Mouse (Mus musculus) intestine, postnatal 0 days (tissue): ENCODE results near the gene Idh3a. TPM values are rescaled to one million over a fixed set of nuclear protein-coding genes. Genes with fewer than 3 reads are reported as not detected.

ENCODE experiments used
- ATAC-seq: fragments of 200-750 bp; cut with Nextera tagmentation; 2 replicates; pipeline ENCODE4 v1.8.0; 2017; ENCODE audit warnings: mild to moderate bottlenecking, moderate TSS enrichment, moderate library complexity
- H3K27ac ChIP-seq: fragments of 300-500 bp; sonication (generic); 2 replicates; pipeline ENCODE4 v1.5.1; 2014; ENCODE audit warnings: mild to moderate bottlenecking, low read depth, low read length, moderate library complexity
- H3K27me3 ChIP-seq: fragments of 300-500 bp; sonication (generic); replicated peaks from 2 replicates; pipeline ENCODE4 v1.6.1; 2014; ENCODE audit warnings: low read length, mixed read lengths; ENCODE audit not compliant: control insufficient read depth, insufficient read depth
- H3K36me3 ChIP-seq: fragments of 300-500 bp; sonication (generic); 2 replicates; pipeline ENCODE4 v1.6.1; 2014; ENCODE audit warnings: mild to moderate bottlenecking, moderate library complexity; ENCODE audit not compliant: control insufficient read depth, insufficient read depth
- H3K4me1 ChIP-seq: fragments of 300-500 bp; sonication (generic); replicated peaks from 2 replicates; pipeline ENCODE4 v1.6.1; 2014; ENCODE audit warnings: antibody characterized with exemption, low read length, mixed read lengths; ENCODE audit not compliant: control insufficient read depth, insufficient read depth
- H3K4me2 ChIP-seq: fragments of 300-500 bp; sonication (generic); replicated peaks from 2 replicates; pipeline ENCODE4 v1.6.1; 2014; ENCODE audit warnings: low read depth, mild to moderate bottlenecking, moderate library complexity
- H3K4me3 ChIP-seq: fragments of 300-500 bp; sonication (generic); 2 replicates; pipeline ENCODE4 v1.5.1; 2014; ENCODE audit warnings: low read depth, low read length
- H3K9ac ChIP-seq: fragments of 300-500 bp; sonication (generic); 2 replicates; pipeline ENCODE4 v1.6.1; 2014; ENCODE audit warnings: mild to moderate bottlenecking, low read depth, low read length
- H3K9me3 ChIP-seq: fragments of 300-500 bp; sonication (generic); 2 replicates; pipeline ENCODE4 v1.6.1; 2016; ENCODE audit warnings: mixed run types; ENCODE audit not compliant: control insufficient read depth
- CTCF ChIP-seq: sonication (generic); IDR thresholded peaks from 2 replicates; pipeline ENCODE4 v1.5.1; 2016; ENCODE audit warnings: low read depth, mild to moderate bottlenecking, control low read depth, antibody characterized with exemption, moderate library complexity
- WGBS: fragments of 180-500 bp; shearing (Covaris S2); extraction: QIAGEN DNeasy Blood & Tissue Kit; methylation state at CpG from one replicate; pipeline ENCODE4 v1.1.7; 2014; 5-methylcytosine and 5-hydroxymethylcytosine counted together
- polyA plus RNA-seq: library from polyadenylated mRNA; unstranded; fragments of >200 nt; fragmentation: Nextera tagmentation; extraction: Ambion mirVana; gene quantifications from 2 replicates; pipeline ENCODE4 v1.2.1, GENCODE M21; 2015

Gene Idh3a
- polyA plus RNA-seq, 1 experiment from 2014 or later: 137 TPM

DNA sequence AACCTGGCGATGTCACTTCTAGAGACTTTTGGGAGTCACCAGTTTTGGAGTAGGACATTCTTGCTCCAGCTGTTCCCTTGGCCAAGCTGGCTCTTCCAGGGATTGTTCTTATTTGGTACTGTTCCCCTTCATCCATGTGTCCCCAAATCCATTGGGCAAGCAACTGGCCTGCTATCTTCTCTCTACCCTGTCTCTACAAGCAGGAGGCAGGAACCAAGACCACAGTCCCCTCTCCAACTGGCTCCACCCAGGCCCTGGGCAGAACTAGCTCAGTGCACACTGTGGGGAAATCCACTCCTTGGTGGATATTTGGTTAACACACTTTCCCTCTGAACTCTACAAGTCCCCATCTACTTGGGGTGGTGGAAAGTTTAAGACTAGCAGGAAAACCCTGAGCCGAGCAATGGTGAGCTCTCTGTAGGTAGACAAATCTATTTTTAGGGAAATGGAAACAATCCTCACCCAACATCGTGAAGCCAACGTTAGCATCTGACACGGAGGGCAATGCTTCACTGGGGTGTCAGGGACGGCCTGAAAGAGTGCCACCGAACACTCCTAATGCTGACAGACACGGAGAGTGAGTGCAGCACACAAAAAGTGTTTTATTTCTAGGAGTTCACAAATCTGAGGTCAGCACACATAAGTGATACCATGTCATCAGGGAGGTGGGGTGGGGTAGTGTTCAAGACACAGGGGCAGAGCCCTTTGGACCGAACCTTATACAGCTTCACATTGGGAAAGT, 41.8 kb upstream of the Idh3a start:
- no peak for ATAC-seq
- no peak for TF ChIP-seq CTCF
- Histone ChIP-seq H3K4me1 (no peaks in the 10 kb centered on the region), H3K4me3 (no peak overlapping the region), H3K27me3 (no peaks in the 10 kb centered on the region), H3K4me2 (no peak overlapping the region), H3K27ac (no peak overlapping the region), H3K9ac (no peak overlapping the region), H3K36me3 (no peaks in the 10 kb centered on the region), H3K9me3 (no peaks in the 10 kb centered on the region)
- WGBS: 85% methylated on average over 9 of the region's 9 CpGs

DNA sequence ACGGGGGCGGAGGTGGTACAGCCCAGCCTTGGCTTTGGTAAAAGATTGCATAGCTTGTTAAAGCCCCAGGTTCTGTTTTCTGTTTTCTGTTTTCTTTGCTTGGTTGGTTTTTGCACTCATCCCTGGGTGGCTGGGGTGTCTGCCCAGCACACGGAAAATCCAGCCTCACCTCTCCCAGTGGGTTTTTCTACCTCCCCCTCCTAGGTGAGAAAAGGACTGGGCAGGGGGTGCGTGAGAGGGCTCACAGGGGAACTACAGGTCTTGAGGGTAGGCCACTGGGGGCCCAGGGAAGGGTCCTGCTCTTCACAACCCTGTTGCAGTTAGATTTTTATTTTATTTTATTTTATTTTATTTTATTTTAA, 41.2 kb upstream of the Idh3a start:
- no peaks in the 10 kb centered on the region for H3K4me1 ChIP-seq
- TF ChIP-seq CTCF: no peak
- ATAC-seq: no peak

DNA sequence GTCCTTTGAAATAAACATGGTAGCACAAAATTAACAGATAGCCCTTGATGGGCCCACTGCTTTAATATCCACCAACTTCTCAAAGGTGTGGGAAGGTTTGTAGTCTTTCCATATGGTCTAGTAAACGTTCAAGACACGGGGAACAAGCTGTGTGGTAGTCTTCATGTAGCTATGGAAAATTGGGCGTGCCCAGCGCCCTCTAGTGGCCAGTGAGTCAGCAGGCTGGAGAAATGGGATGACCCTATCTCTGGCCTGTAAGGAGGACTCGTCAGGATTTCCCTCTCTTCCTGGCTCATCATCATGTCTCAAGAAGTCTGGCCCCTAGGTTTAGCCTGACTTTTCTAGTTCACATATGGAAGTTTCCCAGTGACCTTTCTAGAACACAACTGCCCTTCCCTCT, 38.6 kb upstream of the Idh3a start:
- Histone ChIP-seq H3K27me3 (no peaks in the 10 kb centered on the region), H3K4me2 (no peak overlapping the region), H3K9ac (no peak overlapping the region), H3K9me3 (no peaks in the 10 kb centered on the region), H3K27ac (no peak overlapping the region), H3K36me3 (no peaks in the 10 kb centered on the region), H3K4me3 (no peak overlapping the region), H3K4me1 (no peaks in the 10 kb centered on the region)
- TF ChIP-seq CTCF: peak; percentile 91
- ATAC-seq: 0 out of 2 replicates have a peak, but pooled peaks have one; percentile 16
- 15% methylated on average over 5 of the region's 5 CpGs for WGBS

More for the DNA sequence above, 41.2 kb upstream of the Idh3a start:
- Histone ChIP-seq H3K27me3 (no peaks in the 10 kb centered on the region), H3K9me3 (no peaks in the 10 kb centered on the region), H3K36me3 (no peaks in the 10 kb centered on the region), H3K4me2 (no peak overlapping the region), H3K4me3 (no peak overlapping the region), H3K27ac (no peak overlapping the region), H3K9ac (no peak overlapping the region)
- 86% methylated on average over 4 of the region's 4 CpGs for WGBS

DNA sequence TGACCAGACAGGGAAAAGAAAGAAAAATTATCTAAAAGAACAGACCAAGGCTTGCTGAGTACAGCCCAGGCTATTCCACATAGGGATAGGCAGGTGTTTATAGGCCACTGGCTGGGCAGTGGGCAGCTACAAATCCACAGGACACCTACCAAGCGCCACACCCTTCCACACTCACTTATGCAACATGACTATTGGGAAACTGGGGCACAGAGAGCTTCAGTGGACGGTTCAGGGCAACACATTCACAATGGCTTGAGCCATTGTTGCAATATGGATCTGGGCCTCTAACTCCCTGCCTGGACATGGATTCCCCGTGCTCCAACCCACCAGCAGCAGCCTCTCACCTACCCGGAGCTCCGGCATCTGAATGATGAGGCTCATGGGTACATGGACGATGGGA, 36.7 kb upstream of the Idh3a start:
- no peaks in the 10 kb centered on the region for H3K4me1 ChIP-seq
- H3K27me3 ChIP-seq: no peaks in the 10 kb centered on the region
- H3K4me2 ChIP-seq: no peak overlapping the region
- 93% methylated on average over 6 of the region's 6 CpGs for WGBS
- no peak overlapping the region for H3K4me3 ChIP-seq
- TF ChIP-seq CTCF: no peak
- no peaks in the 10 kb centered on the region for H3K9me3 ChIP-seq
- H3K27ac ChIP-seq: no peak overlapping the region
- H3K36me3 ChIP-seq: no peaks in the 10 kb centered on the region
- no peak overlapping the region for H3K9ac ChIP-seq
- no peak for ATAC-seq

DNA sequence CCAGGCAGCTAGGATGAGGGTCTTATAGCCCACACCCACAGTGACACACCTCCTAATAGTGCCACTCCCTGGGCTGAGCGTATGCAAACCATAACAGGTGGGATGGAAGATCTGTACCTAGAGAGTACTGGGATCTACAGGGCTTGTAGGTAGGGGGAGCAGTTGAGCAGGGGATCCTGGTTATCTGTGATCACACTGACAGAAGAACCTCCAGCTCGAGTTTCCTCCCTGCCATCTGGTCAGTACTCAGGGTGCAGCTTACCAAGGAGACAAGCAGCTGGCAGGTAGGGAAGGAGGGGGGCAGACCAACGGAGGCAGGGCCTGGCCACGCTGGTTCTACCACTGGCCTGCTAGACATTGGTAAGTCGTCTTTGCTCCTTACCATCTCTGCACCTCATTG, 33.7 kb upstream of the Idh3a start:
- no peak overlapping the region for H3K4me2 ChIP-seq
- H3K27ac ChIP-seq: no peak overlapping the region
- peak; percentile 41; the same call in 1 of the 2 replicates for ATAC-seq
- H3K4me1 ChIP-seq: no peaks in the 10 kb centered on the region
- H3K9me3 ChIP-seq: no peaks in the 10 kb centered on the region
- H3K9ac ChIP-seq: no peak overlapping the region
- no peaks in the 10 kb centered on the region for H3K27me3 ChIP-seq
- no peaks in the 10 kb centered on the region for H3K36me3 ChIP-seq
- peak; percentile 78 for TF ChIP-seq CTCF
- no peak overlapping the region for H3K4me3 ChIP-seq
- 18% methylated on average over 5 of the region's 5 CpGs for WGBS

DNA sequence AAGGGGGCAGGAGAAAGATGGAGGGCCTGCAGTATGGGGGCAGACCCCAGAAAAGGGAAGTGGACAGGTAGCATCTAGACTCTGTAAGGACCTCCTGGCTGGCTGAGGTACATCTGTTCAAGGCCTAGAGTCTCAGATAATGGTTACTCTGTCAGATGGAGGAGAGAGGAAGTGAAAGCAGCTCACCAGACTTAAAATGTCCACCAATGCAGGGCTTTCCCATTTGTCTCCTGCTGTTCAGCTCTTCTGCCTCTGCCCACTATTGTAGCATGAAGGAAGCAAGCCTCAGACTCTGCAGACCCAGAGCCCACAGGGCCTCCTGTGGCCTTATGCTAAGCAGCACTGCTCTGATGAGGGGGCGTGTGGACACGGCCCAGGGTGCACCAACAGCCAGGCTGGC, 31.1 kb upstream of the Idh3a start:
- Histone ChIP-seq H3K27ac (no peak overlapping the region), H3K36me3 (no peaks in the 10 kb centered on the region), H3K4me1 (no peaks in the 10 kb centered on the region), H3K4me3 (no peak overlapping the region), H3K9me3 (no peaks in the 10 kb centered on the region), H3K9ac (no peak overlapping the region), H3K27me3 (no peaks in the 10 kb centered on the region; the same call in 1 of the 2 replicates), H3K4me2 (no peak overlapping the region)
- ATAC-seq: no peak
- no peak for TF ChIP-seq CTCF
- WGBS: 90% methylated on average over 2 of the region's 2 CpGs
